Mouse (Mus musculus) thymus, adult 2 months (tissue): ENCODE measurements at regions not wholly inside any gene's neighbourhood (a gene's known extent, or its start where the extent isn't known, plus 50 kb on each side); places are given as distances from the start of the nearest gene placed in this dataset.

Experiments used
- DNase-seq: peaks from one replicate; pipeline ENCODE4 v3.0.0; 2021
- H3K27ac ChIP-seq: fragments of 200-500 bp; 2 replicates; pipeline ENCODE4 v1.5.1; 2012; ENCODE audit warnings: low read length, control low read depth; ENCODE audit not compliant: control insufficient read depth, insufficient read depth
- H3K27me3 ChIP-seq: fragments of 200-500 bp; 2 replicates; pipeline ENCODE4 v1.6.1; 2012; ENCODE audit warnings: mild to moderate bottlenecking, low read length, moderate library complexity, mixed read lengths; ENCODE audit not compliant: control insufficient read depth, insufficient read depth
- H3K36me3 ChIP-seq: fragments of 200-500 bp; 2 replicates; pipeline ENCODE4 v1.6.1; 2012; ENCODE audit warnings: mild to moderate bottlenecking, low read length, moderate library complexity; ENCODE audit not compliant: control insufficient read depth, insufficient read depth
- H3K4me1 ChIP-seq: fragments of 200-500 bp; replicated peaks from 2 replicates; pipeline ENCODE4 v1.6.1; 2012; ENCODE audit warnings: low read length; ENCODE audit not compliant: control insufficient read depth, insufficient read depth
- H3K4me3 ChIP-seq: fragments of 200-500 bp; 2 replicates; pipeline ENCODE4 v1.5.1; 2012; ENCODE audit warnings: mild to moderate bottlenecking, low read length, control low read depth, moderate library complexity; ENCODE audit not compliant: control insufficient read depth, insufficient read depth
- CTCF ChIP-seq: fragments of 200-500 bp; IDR thresholded peaks from 2 replicates; pipeline ENCODE4 v1.5.1; 2012; ENCODE audit warnings: mild to moderate bottlenecking, control low read depth, low read length, moderate library complexity, borderline replicate concordance; ENCODE audit not compliant: control insufficient read depth, poor library complexity, insufficient read depth; ENCODE audit errors: extremely low read depth
- POLR2A ChIP-seq: fragments of 200-500 bp; IDR thresholded peaks from 2 replicates; pipeline ENCODE4 v1.6.1; 2012; ENCODE audit warnings: mild to moderate bottlenecking, low read length, control low read depth, moderate library complexity; ENCODE audit not compliant: control insufficient read depth, poor library complexity, insufficient read depth; ENCODE audit errors: extremely low read depth
- WGBS: fragments of 180-500 bp; shearing (Covaris S2); methylation state at CpG from one replicate; pipeline ENCODE4 v1.1.7; 2018; 5-methylcytosine and 5-hydroxymethylcytosine counted together

DNA sequence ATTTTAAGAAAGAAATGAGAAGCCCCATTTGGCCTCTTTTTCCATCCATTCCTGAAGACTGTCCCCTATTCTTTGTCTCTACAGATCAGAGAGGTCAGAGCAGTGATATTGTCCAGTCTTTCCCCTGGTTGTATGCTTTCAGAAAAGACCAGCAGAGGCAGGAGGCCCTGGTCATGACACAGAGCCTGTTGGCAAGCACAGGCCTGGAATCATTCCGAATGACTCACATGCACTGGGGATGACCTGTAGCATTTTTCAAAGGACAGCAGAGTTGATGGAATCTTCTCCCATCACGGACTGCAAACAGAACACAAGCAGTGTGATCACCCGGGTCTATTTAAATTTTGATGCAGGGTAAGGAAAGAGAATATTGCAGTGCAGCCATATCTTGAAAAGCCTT lies 50.2 kb upstream of the Nxt1 start:
- 95% methylated on average over 3 of the region's 3 CpGs for WGBS
- no peaks in the 10 kb centered on the region for H3K36me3 ChIP-seq
- DNase-seq: no peak
- no peak overlapping the region for H3K27ac ChIP-seq
- H3K4me1 ChIP-seq: no peaks in the 10 kb centered on the region
- H3K4me3 ChIP-seq: no peak overlapping the region
- TF ChIP-seq POLR2A (no peak), CTCF (no peak)
- no peaks in the 10 kb centered on the region for H3K27me3 ChIP-seq

DNA sequence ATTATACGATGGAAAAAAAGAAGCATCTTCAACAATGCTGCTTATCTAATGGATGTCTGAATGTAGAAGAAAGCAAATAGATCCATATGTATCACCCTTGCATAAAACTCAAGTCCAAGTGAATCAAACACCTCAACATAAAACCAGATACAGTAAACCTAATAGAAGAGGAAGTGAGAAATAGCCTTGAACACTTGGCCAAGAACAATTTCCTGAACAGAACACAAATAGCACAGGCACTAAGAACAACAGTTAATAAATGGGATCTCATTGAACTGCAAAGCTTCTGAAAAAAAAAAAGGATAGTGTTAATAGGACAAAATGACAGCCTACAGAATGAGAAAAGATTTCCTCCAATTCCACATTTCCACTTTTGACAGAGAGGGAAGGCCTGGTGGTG lies 60.5 kb upstream of the Nxt1 start:
- Histone ChIP-seq H3K27ac (no peak overlapping the region), H3K36me3 (no peaks in the 10 kb centered on the region), H3K27me3 (no peaks in the 10 kb centered on the region), H3K4me1 (no peaks in the 10 kb centered on the region), H3K4me3 (no peak overlapping the region)
- WGBS: 89% methylated on average over 1 of the region's 1 CpGs
- no peak for TF ChIP-seq POLR2A
- TF ChIP-seq CTCF: no peak
- DNase-seq: no peak

DNA sequence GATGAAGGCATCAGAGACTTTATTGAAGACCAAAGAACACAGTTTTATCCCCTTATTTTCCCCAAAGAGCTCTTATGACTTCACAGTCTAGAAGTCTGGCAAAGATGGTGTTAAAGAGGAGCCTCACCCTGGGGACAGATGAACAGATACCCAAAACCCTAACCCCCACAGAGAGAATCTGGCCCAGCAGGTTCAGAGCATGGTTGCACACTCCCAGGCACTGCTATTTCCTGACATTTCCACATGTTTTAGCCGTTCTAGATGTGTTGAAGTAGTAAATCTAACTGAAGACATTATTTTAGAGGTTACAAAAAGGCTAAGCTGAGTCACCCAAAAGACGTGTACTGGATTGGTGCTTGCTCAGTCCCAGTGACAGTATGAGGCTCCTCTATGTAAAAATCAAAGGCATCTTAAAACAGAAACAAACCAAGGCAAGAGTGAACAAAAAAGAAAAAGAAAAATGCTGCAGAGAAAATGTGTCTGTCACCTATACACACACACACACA lies 66.9 kb upstream of the Nxt1 start:
- Histone ChIP-seq H3K27ac (no peak overlapping the region), H3K27me3 (no peaks in the 10 kb centered on the region), H3K4me3 (no peak overlapping the region), H3K36me3 (no peaks in the 10 kb centered on the region), H3K4me1 (no peaks in the 10 kb centered on the region)
- no peak for DNase-seq
- TF ChIP-seq CTCF: no peak
- no peak for TF ChIP-seq POLR2A
- WGBS: 61% methylated on average over 2 of the region's 2 CpGs

DNA sequence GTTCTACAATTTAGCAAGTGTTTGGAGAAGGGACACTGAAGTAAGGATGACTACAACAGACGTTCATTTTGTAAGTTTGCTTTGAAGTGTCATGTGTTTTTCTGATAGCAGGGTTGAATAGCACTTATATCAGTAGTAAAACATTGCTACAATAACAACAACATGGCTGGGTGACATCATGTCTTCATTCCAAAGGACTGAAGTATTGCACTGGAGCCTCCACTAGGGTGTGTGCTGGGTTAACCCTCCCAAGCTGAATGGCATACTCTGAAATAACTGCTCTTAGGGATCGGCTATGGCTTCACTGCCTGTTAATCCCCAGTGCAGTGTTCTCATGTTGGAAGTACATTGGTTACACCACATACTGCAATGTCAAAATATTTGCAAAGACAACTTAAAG lies 68.5 kb upstream of the Nxt1 start:
- no peak overlapping the region for H3K27ac ChIP-seq
- TF ChIP-seq CTCF: no peak
- TF ChIP-seq POLR2A: no peak
- H3K4me1 ChIP-seq: no peaks in the 10 kb centered on the region
- 89% methylated on average over 2 of the region's 2 CpGs for WGBS
- no peaks in the 10 kb centered on the region for H3K27me3 ChIP-seq
- H3K4me3 ChIP-seq: no peak overlapping the region
- no peak for DNase-seq
- no peaks in the 10 kb centered on the region for H3K36me3 ChIP-seq

DNA sequence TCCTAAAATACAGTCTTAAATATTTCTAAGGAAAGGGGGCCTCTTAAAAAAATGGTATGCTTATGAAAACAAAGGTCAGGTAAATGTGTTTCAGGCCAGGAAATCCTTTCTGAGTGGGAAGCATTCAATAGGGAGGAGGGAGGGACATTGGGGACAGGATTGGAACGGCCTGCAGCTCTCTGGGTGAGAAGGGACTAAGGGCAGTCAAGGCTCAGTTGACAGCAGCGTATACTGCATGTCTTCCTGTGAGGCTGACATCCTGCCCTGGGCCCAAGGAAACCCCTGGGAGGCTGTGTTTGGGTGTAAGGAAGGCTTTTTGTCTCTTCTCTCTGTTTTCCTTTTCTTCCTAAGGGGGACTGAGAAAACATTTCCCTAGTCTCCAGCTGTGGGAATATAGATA lies 69.1 kb upstream of the Nxt1 start:
- no peaks in the 10 kb centered on the region for H3K4me1 ChIP-seq
- H3K4me3 ChIP-seq: no peak overlapping the region
- no peak overlapping the region for H3K27ac ChIP-seq
- H3K36me3 ChIP-seq: no peaks in the 10 kb centered on the region
- 88% methylated on average over 2 of the region's 2 CpGs for WGBS
- TF ChIP-seq CTCF (no peak), POLR2A (no peak)
- no peak for DNase-seq
- no peaks in the 10 kb centered on the region for H3K27me3 ChIP-seq

DNA sequence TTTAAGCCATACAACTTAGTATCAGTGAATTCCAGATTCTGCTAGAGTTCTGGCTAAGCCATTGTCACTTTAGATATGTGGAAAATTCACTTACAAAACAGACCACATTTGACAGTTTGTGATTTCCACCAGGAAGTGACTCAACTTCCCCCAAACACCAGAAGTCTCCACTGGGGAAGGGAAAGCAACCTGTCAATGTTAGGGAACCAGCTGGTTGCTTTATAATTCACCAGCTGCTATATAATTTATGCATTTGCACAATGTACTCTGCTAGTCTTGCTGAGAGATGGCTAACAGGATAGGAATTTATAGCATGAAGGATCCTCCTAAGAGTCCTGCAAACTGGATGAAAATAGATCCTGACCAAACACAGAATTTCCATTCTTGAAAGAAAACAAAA lies 72.9 kb upstream of the Nxt1 start:
- no peaks in the 10 kb centered on the region for H3K4me1 ChIP-seq
- no peaks in the 10 kb centered on the region for H3K36me3 ChIP-seq
- TF ChIP-seq POLR2A (no peak), CTCF (no peak)
- no peak overlapping the region for H3K27ac ChIP-seq
- no peaks in the 10 kb centered on the region for H3K27me3 ChIP-seq
- no peak for DNase-seq
- H3K4me3 ChIP-seq: no peak overlapping the region

DNA sequence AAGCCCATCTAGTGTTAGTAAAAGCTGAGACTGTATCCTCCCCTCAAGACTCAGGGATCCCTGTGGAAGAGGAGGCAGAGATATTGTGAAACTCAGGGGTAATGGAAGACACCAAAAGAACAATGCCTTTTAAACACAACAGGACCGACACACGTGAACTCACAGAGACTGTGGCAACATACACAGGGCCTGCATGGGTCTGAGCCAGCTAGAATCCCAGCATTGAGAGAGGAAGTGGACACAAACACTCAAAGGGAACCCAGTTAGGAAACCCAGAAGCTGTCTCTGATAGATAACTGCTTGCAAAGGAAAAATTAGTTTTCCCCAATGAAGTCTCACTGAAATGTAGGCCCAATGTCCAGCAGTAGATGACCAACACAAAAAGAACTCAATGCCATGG lies 75.4 kb upstream of the Nxt1 start:
- Histone ChIP-seq H3K4me1 (no peaks in the 10 kb centered on the region), H3K27me3 (no peaks in the 10 kb centered on the region), H3K27ac (no peak overlapping the region), H3K4me3 (no peak overlapping the region), H3K36me3 (no peaks in the 10 kb centered on the region)
- no peak for DNase-seq
- 95% methylated on average over 2 of the region's 2 CpGs for WGBS
- TF ChIP-seq POLR2A (no peak), CTCF (no peak)
